Mouse (Mus musculus): ENCODE data around the gene Scamp1.
A peak's percentile ranks its signal among the peaks of the same experiment; 100 is the strongest.

- TF ChIP-seq POLR2A (IDR thresholded peaks at IDR 0.05; ENCODE audit: control insufficient read depth, low read depth, low read length) (no peak), CTCF (IDR thresholded peaks at IDR 0.05; ENCODE audit: control insufficient read depth, insufficient read depth, insufficient replicate concordance, low read depth, low read length) (peak; percentile 58; the same call in 1 of the 2 replicates)
Observed at GRCm38 (mm10) chr13:94205234-94205633, 80.4 kb downstream of the Scamp1 start.
